8 mouse cellular contexts compared by ENCODE assay signal in the genomic region with DNA sequence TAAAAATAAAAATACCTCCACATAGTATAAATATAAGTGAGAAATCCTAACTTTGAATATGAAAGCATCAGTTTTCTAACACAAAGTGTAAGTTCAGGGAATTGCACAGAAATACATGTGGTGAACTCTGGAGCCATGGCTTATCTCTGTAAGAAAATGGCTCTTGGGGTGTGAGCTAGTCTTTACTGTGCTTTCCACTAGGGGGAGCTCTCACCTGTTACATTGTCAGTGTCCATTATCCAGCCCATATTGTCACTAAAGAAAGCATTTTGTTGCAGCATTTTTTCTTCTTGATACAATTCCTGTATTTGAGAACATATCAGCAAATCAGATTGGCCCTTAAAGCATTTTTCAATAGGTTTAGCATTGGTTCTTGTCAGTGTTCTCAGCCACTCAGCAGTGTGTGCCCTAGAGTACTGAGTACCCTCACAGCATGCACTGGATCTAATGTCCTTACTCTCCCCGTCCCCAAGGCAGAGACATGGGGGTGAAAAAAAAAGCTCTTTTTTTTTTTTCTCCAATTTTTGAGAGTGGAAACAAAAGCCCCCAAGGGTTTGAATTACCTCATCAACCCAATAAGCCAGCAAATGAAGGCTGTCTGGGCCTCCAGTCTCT. TPM values are rescaled to one million over a fixed set of nuclear protein-coding genes. Genes with fewer than 3 reads are reported as not detected.
A peak's percentile ranks its signal among the peaks of the same experiment; 100 is the strongest.
DNase-seq lines count a peak whose midpoint lies in the region; ATAC-seq and TF ChIP-seq lines count a peak whose summit lies in the region.

No protein-coding gene starts in this region.

- H3K4me3 ChIP-seq in layer of hippocampus, adult 2 months: no peak overlapping the region
- H3K4me3 ChIP-seq in stomach, postnatal 0 days (ENCODE audit: low read depth, low read length): no peak overlapping the region

- no peaks in the 10 kb centered on the region for H3K4me1 ChIP-seq in stomach, postnatal 0 days (replicated peaks; ENCODE audit: control insufficient read depth, insufficient read depth)

- peak; percentile 93 for ATAC-seq in common myeloid progenitor, adult 5-6 weeks (replicated peaks; ENCODE audit: low read depth, poor library complexity, severe bottlenecking)
- ATAC-seq in megakaryocyte progenitor cell, adult 5-6 weeks (replicated peaks; ENCODE audit: poor library complexity): peak; percentile 90
- 0 out of 2 replicates have a peak, but pooled peaks have one; percentile 52 for ATAC-seq in stomach, postnatal 0 days (ENCODE audit: low FRiP score, low TSS enrichment)

- H3K9me3 ChIP-seq in stomach, postnatal 0 days (ENCODE audit: control insufficient read depth, low read length): no peaks in the 10 kb centered on the region

- TF ChIP-seq EP300 in stomach, postnatal 0 days (optimal IDR thresholded peaks at IDR 0.05): no peak

- H3K36me3 ChIP-seq in stomach, postnatal 0 days (ENCODE audit: control insufficient read depth, insufficient read depth, low read length): 0 out of 2 replicates have a peak, but pooled peaks cover 4% of the 10 kb centered on the region

- 65% methylated on average over 1 of the region's 1 CpGs for WGBS in stomach, postnatal 0 days

- peak; percentile 95 for TF ChIP-seq CTCF in layer of hippocampus, adult 2 months (conservative IDR thresholded peaks at IDR 0.05)
- peak; percentile 90 for TF ChIP-seq CTCF in stomach, postnatal 0 days (IDR thresholded peaks at IDR 0.05; ENCODE audit: low read depth)

- H3K9ac ChIP-seq in stomach, postnatal 0 days (ENCODE audit: low read length): no peak overlapping the region

- no peak overlapping the region for H3K4me2 ChIP-seq in stomach, postnatal 0 days (replicated peaks; ENCODE audit: low read depth)

- DNase-seq in heart, adult 8-10 months (ENCODE audit: low spot score): peak; percentile 74
- DNase-seq in heart, adult 11 months: no peak
- DNase-seq in ES-CJ7 (ENCODE audit: low read depth, low spot score): peak; percentile 80
- peak; percentile 55 to 76 for DNase-seq in heart, postnatal 14 days
- DNase-seq in layer of hippocampus, adult 2 months (ENCODE audit: low spot score in 2 of 2): peak; percentile 67 to 75
- peak; percentile 41 for DNase-seq in stomach, postnatal 0 days (ENCODE audit: low spot score)

- intact Hi-C loops in heart, postnatal 14 days (cut with DNase I): no loop called here

- no peaks in the 10 kb centered on the region for H3K27me3 ChIP-seq in stomach, postnatal 0 days (ENCODE audit: control insufficient read depth, insufficient read depth, low read length)

- no peak overlapping the region for H3K27ac ChIP-seq in layer of hippocampus, adult 2 months
- no peak overlapping the region for H3K27ac ChIP-seq in stomach, postnatal 0 days (replicated peaks)

RNA-seq across cellular contexts. Expression of a gene that starts 6.7 kb away (rescaled TPM):
- total RNA-seq in heart, adult 8-10 months (2022): 10 to 100 TPM; 50.0 to 63.2 (median 54.9) TPM
- 34.8 and 43.3 TPM in 2 replicates for total RNA-seq in common myeloid progenitor, adult 5-6 weeks (2017)
- 10 to 100 TPM; 32.2 to 33.5 TPM for total RNA-seq in heart, postnatal 14 days (2021)
- total RNA-seq in layer of hippocampus, adult 2 months (2021): 10 to 100 TPM; 30.9 to 32.4 TPM
- 26.0 and 43.3 TPM in 2 replicates for total RNA-seq in megakaryocyte progenitor cell, adult 5-6 weeks (2015)
- 30.0 and 40.8 TPM in 2 replicates for total RNA-seq in megakaryocyte progenitor cell, adult 5-6 weeks (2017)
- 24.4 and 27.8 TPM in 2 replicates for polyA plus RNA-seq in stomach, postnatal 0 days (2015; fragmentation: Nextera tagmentation; extraction: Ambion mirVana)

RNA-seq across cellular contexts. Expression of a gene that starts 6.9 kb away (rescaled TPM):
- 100 to 1,000 TPM; 342 to 434 (median 380) TPM for total RNA-seq in heart, adult 8-10 months (2022)
- 141 and 189 TPM in 2 replicates for total RNA-seq in common myeloid progenitor, adult 5-6 weeks (2017)
- 100 to 1,000 TPM; 282 to 299 TPM for total RNA-seq in heart, postnatal 14 days (2021)
- 100 to 1,000 TPM in 1 of 2 experiments, 10 to 100 TPM in 1; 99.5 to 106 TPM for total RNA-seq in layer of hippocampus, adult 2 months (2021)
- 105 and 118 TPM in 2 replicates for total RNA-seq in megakaryocyte progenitor cell, adult 5-6 weeks (2015)
- 107 and 125 TPM in 2 replicates for total RNA-seq in megakaryocyte progenitor cell, adult 5-6 weeks (2017)
- 172 and 179 TPM in 2 replicates for polyA plus RNA-seq in stomach, postnatal 0 days (2015; fragmentation: Nextera tagmentation; extraction: Ambion mirVana)
